Mouse (Mus musculus) large intestine, adult 2 months (tissue): Measurements from ENCODE around the gene Fnbp1l. TPM values are rescaled to one million over a fixed set of nuclear protein-coding genes. Genes with fewer than 3 reads are reported as not detected.

ENCODE experiments used
- DNase-seq: peaks from one replicate; pipeline ENCODE4 v3.0.0-alpha.2; 2012; ENCODE audit warnings: low read depth, low spot score
- WGBS: fragments of 180-500 bp; shearing (Covaris S2); methylation state at CpG from one replicate; pipeline ENCODE4 v1.1.7; 2018; 5-methylcytosine and 5-hydroxymethylcytosine counted together
- polyA plus RNA-seq: library from polyadenylated mRNA; depleted of rRNA; stranded (reverse); fragments of >200 nt; gene quantifications from 2 replicates; pipeline ENCODE4 v1.2.3, GENCODE M21; 2012; rRNA removed

The Fnbp1l gene
- 12.2 and 16.9 TPM in 2 replicates for polyA plus RNA-seq

DNA sequence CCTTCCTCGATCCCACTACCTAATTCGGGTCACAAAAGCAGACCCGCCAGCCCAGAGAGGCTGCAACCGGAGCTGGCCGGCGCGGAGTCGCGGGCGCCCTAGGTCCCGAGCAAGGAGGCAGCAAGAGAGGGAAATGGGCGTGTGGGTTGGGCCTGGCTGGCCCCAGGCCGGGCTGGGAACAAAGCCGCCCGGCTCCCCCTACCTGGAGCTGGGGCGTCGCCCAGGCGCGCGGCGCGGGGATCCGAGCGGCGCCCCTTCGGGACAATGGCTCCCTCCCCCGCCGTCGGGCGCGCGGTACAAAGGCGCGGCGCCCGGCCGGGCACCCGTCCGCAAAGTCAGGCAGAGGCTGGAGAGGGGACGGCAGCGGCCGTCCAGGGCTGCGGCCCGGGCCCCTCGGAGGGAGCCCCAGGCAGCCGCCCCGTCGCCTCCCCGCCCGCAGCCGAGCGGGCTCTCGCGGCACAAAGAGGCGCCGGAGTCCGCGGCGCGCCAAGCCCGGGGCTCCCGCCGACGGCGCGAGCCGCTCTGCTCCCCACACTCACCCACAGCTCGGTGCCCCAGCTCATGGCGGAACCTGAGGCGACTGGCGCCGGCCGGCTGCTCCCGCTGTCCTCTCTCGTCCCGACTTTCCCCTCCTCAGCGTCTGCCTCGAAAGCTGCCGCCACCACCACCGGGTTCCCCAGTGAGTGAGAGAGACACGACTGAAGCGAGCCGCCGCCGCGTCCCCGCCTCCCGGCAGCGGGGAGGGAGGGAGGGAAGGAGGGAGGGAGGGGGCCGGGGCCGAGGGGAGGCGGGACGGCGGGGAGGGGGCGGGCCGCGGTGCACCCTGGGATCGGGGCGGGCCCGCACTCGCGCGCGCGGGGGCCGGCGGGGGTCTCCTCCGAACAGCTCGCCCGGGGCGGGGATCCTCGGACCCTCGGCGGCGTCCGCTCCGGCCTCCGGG lies at the start of gene Fnbp1l:
TSS of gene Fnbp1l (minus strand) at position 725 of the 940 bp plus-strand sequence.
- no peak for DNase-seq
- WGBS: 1% methylated on average over 112 of the region's 118 CpGs

DNA sequence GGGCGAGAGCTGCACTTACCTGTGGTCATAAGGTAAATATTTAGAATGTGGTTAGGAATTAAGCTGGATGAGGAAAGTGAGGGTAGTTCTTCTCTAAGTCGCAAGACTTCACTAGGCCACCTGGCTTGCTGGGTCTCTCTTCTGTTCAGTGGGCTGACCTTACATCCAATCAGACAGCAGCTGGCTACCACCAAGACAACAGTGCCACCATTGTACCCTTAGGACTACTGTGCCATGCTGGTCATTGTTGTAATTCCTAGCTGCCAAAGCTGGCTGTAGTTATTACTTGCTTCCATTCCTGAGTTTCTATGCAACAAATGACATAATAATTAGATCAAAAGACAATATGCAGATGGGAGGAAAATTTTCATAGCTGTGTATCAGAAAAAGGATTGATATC lies 41.3 kb upstream of the Fnbp1l start:
- DNase-seq: no peak
- 35% methylated on average over 2 of the region's 2 CpGs for WGBS

DNA sequence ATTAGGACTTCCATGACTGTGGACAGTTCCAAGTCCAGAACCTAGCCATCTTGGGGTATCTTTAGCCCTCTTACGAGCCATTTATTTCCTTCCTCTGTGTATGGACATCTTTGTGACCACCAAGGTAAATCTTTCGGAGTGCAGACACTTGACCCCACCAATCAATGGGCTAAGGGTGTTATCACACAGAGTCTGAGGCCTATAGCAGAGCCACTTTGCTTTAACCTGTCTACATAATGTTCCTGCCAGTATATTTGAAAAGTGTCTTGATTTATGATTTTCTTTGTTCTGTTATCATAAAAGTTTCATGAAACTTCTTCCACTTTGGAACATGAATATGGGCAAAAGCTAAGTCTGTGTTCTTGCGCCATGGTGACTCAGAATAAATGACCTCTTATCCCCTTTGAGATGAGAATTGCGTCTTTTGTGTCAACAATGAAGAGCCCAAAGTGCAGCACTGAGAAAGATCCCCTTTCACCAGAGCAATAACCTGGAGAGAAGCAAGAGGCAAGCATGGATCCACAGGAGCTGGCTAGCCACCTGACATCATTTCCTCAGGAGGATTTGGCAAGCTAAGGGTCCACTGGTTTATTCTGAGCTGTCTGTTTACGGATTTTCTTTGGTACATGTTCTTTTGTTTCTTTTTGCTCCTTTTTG lies 39.9 kb upstream of the Fnbp1l start:
- WGBS: 43% methylated on average over 5 of the region's 5 CpGs
- no peak for DNase-seq

DNA sequence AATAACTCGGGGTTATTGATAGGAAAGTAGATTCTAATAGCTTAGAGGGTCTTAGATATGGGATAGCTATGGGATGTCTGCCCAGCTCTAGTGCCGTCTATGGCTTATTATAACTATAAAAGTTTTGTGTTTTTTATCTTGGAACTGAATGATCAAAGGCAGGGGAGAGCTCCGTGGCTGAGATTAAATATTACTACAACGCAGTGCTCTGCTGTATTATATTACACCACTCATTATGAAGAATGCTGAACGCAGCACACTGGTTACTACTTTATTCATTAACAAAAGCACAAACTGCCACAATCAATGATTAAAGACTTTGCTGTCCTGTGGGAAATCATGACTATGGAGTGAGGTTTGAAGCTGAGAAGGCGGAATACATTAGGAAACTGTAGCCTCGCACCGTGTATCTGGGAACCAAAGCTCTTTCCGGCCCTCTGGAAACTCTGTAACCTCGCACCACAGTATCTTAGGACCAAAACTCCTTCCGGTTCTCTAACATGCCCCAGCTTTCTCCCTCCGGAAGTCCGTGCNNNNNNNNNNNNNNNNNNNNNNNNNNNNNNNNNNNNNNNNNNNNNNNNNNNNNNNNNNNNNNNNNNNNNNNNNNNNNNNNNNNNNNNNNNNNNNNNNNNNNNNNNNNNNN lies 27.8 kb upstream of the Fnbp1l start:
- no peak for DNase-seq
- 71% methylated on average over 13 of the region's 13 CpGs for WGBS

DNA sequence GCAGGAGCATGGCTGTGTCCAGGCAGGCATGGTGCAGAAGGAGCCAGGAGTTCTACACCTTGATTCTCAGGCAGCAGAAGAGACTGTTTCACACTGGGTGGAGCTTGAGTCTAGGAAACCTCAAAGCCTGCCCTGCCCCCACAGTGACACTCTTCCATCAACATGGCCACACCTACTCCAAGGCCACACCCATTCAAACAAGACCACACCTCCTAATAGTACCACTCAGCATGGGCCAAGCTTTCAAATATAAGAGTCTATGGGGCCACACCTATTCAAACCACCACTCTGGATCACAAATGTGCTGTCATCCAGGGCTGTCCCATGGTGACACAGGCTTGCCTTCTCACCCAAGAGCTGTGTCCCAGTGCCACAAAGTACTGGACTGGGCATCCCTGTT lies 20.8 kb upstream of the Fnbp1l start:
- no peak for DNase-seq

DNA sequence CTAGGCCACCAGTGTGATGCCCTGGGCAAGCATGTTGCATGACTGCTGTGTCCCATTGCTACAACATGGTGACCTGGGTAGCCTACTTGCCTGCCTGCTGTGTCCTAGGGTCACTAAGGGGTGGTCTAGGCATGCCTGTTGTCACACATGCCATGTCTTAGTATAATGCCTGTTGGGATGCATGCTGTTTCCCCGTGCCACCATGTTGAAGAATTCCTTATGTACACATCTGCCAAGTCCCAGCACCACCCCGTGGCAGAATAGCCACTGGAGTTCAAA lies 19.6 kb upstream of the Fnbp1l start:
- 63% methylated on average over 2 of the region's 2 CpGs for WGBS

DNA sequence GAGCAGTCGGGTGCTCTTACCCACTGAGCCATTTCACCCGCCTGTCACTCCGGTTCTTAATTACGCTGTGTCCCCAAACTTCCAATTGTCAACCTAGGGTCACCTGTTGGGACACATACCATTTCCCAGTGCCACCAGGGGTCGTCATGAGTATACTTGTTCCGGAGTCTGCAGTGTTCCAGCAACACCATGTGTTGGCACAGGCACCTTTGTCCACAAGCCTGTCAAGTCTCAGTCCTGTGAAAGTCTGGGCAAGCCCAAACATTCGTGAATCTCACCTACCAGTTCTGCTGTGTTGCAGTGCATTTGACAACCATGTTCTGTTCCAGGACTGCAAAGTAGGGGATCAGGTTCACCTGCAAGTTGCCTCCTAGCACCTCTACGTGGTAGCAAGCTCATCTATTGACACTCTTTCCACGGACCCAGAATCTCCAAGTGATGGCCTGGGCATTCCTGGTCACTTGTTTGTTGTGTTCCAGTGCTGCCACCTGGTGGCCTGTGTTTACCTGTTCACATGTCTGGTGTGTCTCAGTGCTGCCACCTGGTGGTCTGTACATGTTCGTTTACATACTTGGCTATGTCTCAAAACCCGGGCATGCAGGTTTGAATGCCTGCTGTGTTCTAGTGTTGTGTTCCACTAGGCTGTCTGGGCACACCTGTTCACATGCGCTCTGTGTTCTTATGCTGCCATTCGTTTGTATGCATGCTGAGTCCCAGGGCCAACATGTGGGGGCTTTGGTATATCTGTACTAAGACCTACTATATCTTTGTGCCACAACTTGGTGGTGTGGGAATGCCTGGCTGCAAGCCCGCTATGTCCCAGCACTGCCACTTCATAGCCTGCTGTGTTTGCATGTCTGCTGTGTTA lies 19.0 kb upstream of the Fnbp1l start:
- DNase-seq: peak; percentile 100
- WGBS: 35% methylated on average over 14 of the region's 14 CpGs

More for the DNA sequence above, 19.6 kb upstream of the Fnbp1l start:
- DNase-seq: no peak

DNA sequence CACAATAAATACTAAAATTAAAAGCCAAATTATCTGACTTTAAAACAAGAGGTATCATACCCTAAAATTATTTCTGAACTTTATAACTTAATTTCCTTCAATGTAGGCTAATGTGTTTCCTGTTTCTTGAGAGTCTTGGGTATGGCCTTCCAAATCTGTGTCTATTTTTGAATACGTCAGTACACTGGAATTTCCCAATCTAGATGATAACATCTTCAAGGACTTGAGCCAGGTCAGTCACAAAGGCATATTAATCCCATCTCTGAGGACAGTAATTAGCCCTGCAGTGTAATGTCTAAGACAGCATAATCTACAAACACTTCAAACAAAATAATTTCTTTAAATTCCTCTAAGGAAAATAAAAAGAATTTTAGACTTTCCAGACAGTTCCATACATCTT lies 17.8 kb upstream of the Fnbp1l start:
- WGBS: 78% methylated on average over 1 of the region's 1 CpGs
- DNase-seq: no peak

DNA sequence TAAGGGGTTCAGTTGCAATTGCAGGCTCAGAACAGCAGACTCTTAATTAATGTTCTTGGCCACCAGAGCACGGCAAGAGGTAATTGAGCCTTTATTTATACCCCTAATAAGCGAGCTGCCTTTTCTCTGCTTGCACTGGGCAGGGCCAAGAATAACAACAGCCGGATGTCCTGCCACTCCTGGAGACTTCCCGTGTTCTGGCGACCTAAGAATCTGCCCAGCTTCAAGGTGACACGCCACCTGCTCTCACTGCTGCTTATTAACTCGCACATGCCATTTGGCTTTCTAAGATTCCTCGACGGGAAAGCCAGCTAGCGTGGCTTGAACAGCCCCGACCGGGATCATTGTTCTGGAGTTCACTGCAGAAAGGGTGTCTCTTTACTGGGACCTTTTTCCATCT lies 15.7 kb upstream of the Fnbp1l start:
- DNase-seq: no peak
- WGBS: 13% methylated on average over 12 of the region's 12 CpGs

DNA sequence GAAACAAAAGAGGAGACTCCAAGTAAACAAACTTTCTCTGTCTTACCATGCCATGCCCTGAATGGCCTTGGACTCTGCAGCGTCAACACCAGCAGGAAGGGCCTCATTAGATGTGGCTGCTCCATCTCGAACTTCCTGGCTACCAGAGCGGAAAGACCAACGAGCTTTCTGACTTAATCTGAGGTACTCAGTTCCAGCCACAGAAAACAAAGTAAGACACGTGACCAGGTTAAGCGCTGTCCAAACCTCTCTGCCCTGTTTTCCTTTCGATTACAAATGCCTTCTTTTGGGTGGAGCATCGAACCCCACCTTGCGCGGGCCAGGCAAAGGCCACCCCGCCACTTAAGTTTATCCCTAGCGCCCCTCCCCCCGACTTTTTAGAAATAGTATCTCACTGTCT lies 10.1 kb upstream of the Fnbp1l start:
- WGBS: 10% methylated on average over 13 of the region's 13 CpGs
- no peak for DNase-seq

DNA sequence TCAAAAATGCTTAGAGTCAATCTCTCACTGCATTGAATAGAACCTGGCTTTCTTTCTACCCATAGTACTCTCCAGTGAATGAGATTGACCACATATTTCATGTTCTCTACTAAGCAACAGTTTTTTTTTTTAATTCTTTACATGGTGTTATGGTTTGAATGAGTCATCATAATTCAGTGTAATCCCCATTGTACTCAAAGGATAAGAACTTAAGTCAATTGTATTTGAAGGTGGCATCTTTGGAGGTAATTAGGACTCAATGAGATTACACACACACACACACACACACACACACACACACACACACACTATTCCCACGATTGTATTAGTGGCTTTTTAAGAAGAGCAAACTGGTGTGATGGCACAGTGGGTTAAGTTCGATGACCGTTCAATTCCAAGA lies 9.4 kb upstream of the Fnbp1l start:
- WGBS: 73% methylated on average over 3 of the region's 3 CpGs
- no peak for DNase-seq

DNA sequence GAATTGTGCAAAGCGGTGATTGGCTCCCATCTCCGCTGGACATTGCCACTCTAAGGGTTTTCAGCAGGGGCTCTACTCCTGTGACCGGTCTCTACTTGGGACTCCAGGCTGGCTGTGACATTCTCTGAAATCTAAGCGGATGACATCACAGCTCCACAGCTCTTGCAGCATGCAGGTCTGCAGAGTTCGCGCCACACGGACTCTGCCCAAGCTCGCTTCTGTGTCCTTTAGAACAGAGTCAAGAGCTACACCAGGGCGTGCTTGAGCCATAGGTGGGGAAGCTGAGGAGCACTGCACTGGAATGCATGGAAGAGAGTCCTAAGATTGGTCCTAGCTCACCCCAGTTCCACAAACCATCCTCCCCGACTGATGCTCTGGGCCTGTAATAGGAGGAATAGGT lies 9.0 kb upstream of the Fnbp1l start:
- DNase-seq: no peak
- 98% methylated on average over 10 of the region's 10 CpGs for WGBS

DNA sequence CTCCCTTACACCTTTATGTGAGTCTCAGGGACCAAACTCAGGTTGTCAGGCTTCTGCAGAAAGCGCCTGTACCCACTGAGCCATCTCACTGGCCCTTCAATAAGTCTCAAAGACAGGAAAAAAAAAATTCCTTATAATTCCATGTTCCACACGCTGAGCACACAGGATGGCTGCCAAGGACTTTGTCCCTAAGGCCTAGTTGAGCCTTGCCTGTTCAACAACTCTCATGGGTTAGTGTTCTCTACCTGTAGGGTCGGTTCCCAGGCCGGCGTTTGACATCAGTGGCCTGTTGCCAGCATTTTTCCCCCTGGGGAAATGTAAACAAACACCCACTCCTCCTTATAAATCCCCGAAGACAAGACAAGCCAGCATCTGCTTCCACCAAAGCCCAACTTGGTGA lies 8.3 kb upstream of the Fnbp1l start:
- 81% methylated on average over 6 of the region's 6 CpGs for WGBS
- no peak for DNase-seq

DNA sequence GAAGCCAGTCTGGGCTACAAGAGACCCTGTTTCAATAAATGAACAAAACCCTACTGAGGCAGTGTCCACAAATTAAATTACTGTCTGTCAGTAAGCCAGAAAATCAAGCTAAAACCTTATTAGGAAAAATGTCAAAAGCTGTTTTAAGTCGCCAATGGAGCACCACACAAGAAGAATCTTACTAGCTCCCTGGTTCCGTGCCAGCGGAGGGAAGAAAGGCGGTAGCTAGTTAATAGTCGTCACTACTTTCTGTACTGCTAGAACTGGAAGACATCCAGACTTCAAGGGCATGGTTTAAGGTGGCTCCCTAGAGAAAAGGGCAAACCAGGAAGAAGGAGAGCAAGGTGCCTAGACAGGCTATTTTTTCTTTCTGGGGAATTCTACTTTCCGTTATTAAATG lies 5.1 kb upstream of the Fnbp1l start:
- 17% methylated on average over 6 of the region's 6 CpGs for WGBS
- DNase-seq: peak; percentile 85

DNA sequence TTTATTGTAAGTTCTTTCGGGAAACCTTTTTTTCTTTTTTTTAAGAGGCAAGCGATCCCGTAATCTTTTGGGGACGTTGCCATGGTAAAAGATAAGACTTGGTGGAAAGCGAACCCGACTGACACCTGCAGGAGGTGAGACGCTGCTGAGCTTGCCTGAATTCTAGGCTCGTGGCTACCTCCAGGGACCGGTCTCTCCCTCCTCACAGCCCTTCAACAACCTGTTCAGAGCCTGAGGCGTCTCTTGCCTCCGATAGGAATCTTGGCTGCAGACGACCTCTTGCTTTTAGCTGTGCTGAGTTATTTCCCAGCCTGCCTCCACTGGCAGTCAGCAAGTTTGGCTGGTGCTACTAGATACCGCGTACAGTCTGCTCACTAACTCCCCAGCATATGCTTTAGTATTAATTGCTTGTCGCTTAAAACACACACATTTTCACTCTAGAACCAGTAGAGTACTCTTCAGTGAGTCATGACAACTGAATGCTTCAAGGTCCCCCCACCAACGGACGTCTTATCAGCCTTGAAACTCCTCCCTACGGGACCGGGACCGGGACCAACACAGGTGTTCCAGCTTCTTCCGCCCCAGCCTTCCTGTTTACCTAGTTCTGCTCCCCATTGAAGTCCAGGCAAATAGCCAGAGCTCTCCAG lies 893 bp upstream of the Fnbp1l start:
- peak; percentile 67 for DNase-seq
- 1% methylated on average over 21 of the region's 21 CpGs for WGBS

DNA sequence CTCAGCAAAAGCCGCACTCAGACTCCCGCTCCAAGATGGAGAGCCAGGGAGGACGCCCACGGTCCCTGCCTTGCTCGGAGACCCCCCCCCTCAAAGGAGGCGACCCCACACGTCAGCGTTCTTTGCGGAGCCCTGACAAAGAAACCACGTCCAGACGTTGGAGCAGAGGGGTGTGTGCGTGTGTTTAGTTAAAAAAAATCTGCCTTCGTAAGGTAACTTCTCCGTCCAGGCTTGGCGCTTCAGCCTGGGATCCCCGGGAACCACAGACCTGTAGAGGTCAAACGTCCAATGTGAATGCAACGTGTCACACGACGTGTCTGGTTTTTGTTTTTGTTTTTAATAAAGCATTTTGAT lies 393 bp upstream of the Fnbp1l start:
- WGBS: under 1% methylated on average over 20 of the region's 20 CpGs
- DNase-seq: no peak

DNA sequence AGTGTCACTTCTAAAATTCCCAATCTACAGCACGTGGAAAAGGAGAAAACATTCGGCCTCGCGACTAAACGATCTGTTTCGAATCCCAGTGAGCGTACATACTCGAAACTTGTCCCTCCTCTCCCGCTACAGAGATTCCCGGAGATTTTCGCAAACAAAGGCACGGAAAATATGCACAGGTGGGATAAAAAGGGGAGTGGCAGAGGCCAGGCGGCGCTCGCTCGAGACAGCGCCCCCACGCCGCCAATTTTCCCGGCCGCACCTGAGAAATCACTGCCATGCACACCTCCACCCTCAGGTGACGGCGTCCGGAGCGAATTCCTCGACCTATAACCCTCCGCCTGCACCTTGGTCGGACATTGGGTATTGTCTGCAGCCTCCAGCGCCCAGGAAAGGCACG lies 1.1 kb downstream of the Fnbp1l start:
- DNase-seq: no peak
- WGBS: 2% methylated on average over 30 of the region's 30 CpGs

DNA sequence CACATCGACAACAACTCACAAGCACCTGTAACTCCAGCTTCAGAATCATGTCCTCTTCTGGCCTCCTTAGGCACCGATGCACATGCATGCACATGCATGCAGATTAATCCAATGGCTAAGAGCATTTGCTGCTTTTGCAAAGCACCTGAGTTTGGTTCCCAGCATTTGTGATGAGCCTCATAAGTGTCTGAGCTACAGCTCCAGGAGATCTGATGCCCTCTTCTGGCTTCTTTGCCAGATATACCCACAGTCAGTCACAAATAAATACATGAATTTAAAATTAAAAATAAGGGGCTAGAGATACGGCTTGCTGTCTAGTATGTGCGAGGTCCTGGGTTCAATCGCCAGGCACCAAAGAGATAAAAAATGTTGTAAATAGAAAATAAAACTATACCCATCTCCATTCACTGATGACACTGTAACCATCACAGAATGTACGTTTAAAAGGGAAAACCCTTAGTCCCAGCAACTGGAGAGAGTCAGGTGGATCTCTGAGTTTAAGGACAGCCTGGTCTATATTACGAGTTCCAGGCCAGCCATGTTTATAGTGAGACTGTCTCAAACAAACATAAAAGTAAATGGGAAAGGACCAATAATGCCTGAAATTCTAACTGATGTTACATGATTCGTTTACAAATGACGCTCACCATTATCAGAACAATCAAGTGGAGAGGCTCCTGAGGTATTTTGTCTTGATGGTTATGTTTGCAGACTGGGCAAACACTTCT lies 1.7 kb downstream of the Fnbp1l start:
- DNase-seq: no peak
- WGBS: 41% methylated on average over 9 of the region's 9 CpGs

DNA sequence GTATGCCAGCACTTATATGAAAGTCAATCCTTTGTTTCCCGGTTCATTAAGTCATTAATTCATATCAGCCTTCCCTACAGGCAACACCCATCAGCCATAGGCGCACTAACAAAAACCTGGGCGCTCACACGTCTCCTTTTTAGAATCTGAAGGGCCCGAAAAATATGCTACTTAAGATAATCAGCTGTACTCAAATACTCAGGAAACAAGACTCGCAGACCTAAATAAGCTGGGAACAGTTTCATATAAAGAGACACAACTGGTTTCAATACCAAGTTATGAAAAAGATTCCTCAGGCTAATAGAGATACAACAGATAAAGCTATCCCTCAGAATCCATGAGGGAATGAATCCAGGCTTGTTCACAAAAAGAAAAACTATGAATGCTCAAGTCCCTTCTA lies 7.0 kb downstream of the Fnbp1l start:
- no peak for DNase-seq
- 70% methylated on average over 6 of the region's 6 CpGs for WGBS
